In the genomic region with DNA sequence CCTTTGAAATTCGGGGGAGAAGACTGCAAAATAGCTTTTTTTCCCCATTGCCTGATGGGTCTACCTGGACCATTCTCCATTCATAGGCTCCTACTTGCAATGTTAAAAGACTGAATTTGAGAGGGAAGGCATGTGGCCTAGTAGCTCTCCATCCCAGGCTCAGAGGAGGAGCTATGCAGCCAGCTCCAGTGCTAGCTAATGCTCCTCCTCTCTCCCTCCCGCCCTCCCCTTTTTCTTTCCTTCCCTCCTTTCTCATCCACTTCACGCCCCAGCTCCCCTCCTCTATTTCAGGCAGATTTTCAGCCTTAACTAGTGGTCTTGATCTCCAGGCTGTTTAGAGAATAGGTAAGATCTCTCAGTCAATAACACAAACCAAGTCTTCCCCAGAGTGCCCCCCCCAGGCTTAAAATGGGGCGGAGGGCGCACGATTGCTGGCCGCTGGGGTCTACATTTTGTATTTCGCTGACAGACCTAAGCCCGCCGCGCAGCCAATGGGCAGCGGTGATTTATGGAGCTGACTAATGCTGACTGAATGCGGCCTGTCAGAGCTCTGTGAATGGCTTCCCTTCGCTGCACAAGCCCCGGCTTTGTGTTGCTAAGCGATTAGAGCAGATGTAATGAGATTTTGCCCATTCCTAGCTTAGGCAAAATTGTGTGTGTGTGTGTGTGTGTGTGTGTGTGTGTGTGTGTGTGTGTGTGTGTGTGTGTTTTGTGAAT, we compare ENCODE assay signal across 8 mouse cellular contexts. TPM values are rescaled to one million over a fixed set of nuclear protein-coding genes. Genes with fewer than 3 reads are reported as not detected.
DNase-seq lines count a peak whose midpoint lies in the region; ATAC-seq and TF ChIP-seq lines count a peak whose summit lies in the region.

No protein-coding gene starts in this region.

- under 1% methylated on average over 16 of the region's 16 CpGs for WGBS in heart, embryonic 14.5 days
- WGBS in forebrain, embryonic 15.5 days: under 1% methylated on average over 16 of the region's 16 CpGs
- 2% methylated on average over 16 of the region's 16 CpGs for WGBS in limb, embryonic 14.5 days

- no peak for TF ChIP-seq POLR2A in limb, embryonic 14.5 days (IDR thresholded peaks at IDR 0.05; ENCODE audit: borderline replicate concordance, extremely low read depth, insufficient read depth, insufficient read length)

- H3K27me3 ChIP-seq in heart, embryonic 14.5 days (ENCODE audit: control insufficient read depth, insufficient read depth, low read length): peaks cover 93% of the 10 kb centered on the region
- H3K27me3 ChIP-seq in forebrain, embryonic 15.5 days: no peaks in the 10 kb centered on the region
- peaks cover 90% of the 10 kb centered on the region for H3K27me3 ChIP-seq in limb, embryonic 14.5 days (ENCODE audit: control insufficient read depth, insufficient read depth, low read length)

- no peak for ATAC-seq in heart, embryonic 14.5 days (ENCODE audit: insufficient number of reproducible peaks, insufficient read depth, low FRiP score, low read depth)
- peak; percentile 78 for ATAC-seq in forebrain, embryonic 15.5 days (replicated peaks)
- no peak for ATAC-seq in limb, embryonic 14.5 days (ENCODE audit: low FRiP score, low read depth)
- no peak for ATAC-seq in CD4-positive, CD25-positive, alpha-beta regulatory T cell, adult 4 months

- H3K27ac ChIP-seq in heart, embryonic 14.5 days (replicated peaks in 1 of 2; ENCODE audit: control insufficient read depth in 1 of 2, insufficient read depth in 1 of 2, low read depth in 2 of 2, low read length in 2 of 2): no peak overlapping the region
- peak overlapping the region; percentile 89 for H3K27ac ChIP-seq in forebrain, embryonic 15.5 days (replicated peaks)
- no peak overlapping the region for H3K27ac ChIP-seq in limb, embryonic 14.5 days (replicated peaks; ENCODE audit: low read depth, low read length)

- no peak for DNase-seq in heart, adult 8-10 months (ENCODE audit: low spot score)
- DNase-seq in R1 (ENCODE audit: low read depth, low spot score): peak; percentile 50
- DNase-seq in limb, embryonic 14.5 days (ENCODE audit: low spot score): no peak
- DNase-seq in spleen, adult 18-20 months: no peak
- DNase-seq in gastrocnemius, adult 8-10 months (ENCODE audit: low spot score in 2 of 2): no peak

- no peak overlapping the region for H3K4me3 ChIP-seq in heart, embryonic 14.5 days (ENCODE audit: control insufficient read depth in 1 of 2, insufficient read depth in 1 of 2, low read depth in 1 of 2, low read length in 2 of 2)
- peak overlapping the region; percentile 21 for H3K4me3 ChIP-seq in forebrain, embryonic 15.5 days
- H3K4me3 ChIP-seq in limb, embryonic 14.5 days (replicated peaks; ENCODE audit: low read length): no peak overlapping the region

- H3K4me2 ChIP-seq in heart, embryonic 14.5 days (ENCODE audit: low read length): peak overlapping the region; percentile 37
- H3K4me2 ChIP-seq in forebrain, embryonic 15.5 days (replicated peaks): peak overlapping the region; percentile 51
- H3K4me2 ChIP-seq in limb, embryonic 14.5 days (replicated peaks; ENCODE audit: low read depth, low read length, severe bottlenecking): peak overlapping the region; percentile 24

- no peaks in the 10 kb centered on the region for H3K36me3 ChIP-seq in heart, embryonic 14.5 days (ENCODE audit: control insufficient read depth, insufficient read depth, low read length)
- H3K36me3 ChIP-seq in forebrain, embryonic 15.5 days: no peaks in the 10 kb centered on the region
- H3K36me3 ChIP-seq in limb, embryonic 14.5 days (ENCODE audit: control insufficient read depth, insufficient read depth, low read length): no peaks in the 10 kb centered on the region

- no peaks in the 10 kb centered on the region for H3K9me3 ChIP-seq in heart, embryonic 14.5 days (ENCODE audit: control insufficient read depth, low read length)
- no peaks in the 10 kb centered on the region for H3K9me3 ChIP-seq in forebrain, embryonic 15.5 days
- no peaks in the 10 kb centered on the region for H3K9me3 ChIP-seq in limb, embryonic 14.5 days (ENCODE audit: control insufficient read depth, low read length)

- peaks cover 5 to 12% of the 10 kb centered on the region in 2 experiments; a peak in 3 of 4 replicates for H3K4me1 ChIP-seq in heart, embryonic 14.5 days (ENCODE audit: control insufficient read depth in 2 of 2, insufficient read depth in 2 of 2, low read length in 2 of 2)
- H3K4me1 ChIP-seq in forebrain, embryonic 15.5 days: peaks cover 72% of the 10 kb centered on the region
- H3K4me1 ChIP-seq in limb, embryonic 14.5 days (ENCODE audit: control insufficient read depth, insufficient read depth, low read length): no peaks in the 10 kb centered on the region

- H3K9ac ChIP-seq in heart, embryonic 14.5 days (ENCODE audit: low read length): no peak overlapping the region
- peak overlapping the region; percentile 52 for H3K9ac ChIP-seq in forebrain, embryonic 15.5 days (replicated peaks)
- H3K9ac ChIP-seq in limb, embryonic 14.5 days (ENCODE audit: low read depth, low read length, severe bottlenecking): no peak overlapping the region

RNA-seq across cellular contexts. Expression of gene Ascl1, which starts 4.9 kb away (rescaled TPM):
- 0.08 and 0.36 TPM in 2 replicates for polyA plus RNA-seq in heart, embryonic 14.5 days (2014; fragmentation: Nextera tagmentation; extraction: Ambion mirVana)
- not detected for total RNA-seq in heart, adult 8-10 months (2022)
- polyA plus RNA-seq in forebrain, embryonic 15.5 days (2015; fragmentation: Nextera tagmentation; extraction: Ambion mirVana): 24.2 and 25.8 TPM in 2 replicates
- 0.40 and 0.55 TPM in 2 replicates for polyA plus RNA-seq in limb, embryonic 14.5 days (2012; rRNA removed)
- 0.23 and 0.36 TPM in 2 replicates for polyA plus RNA-seq in limb, embryonic 14.5 days (2014; fragmentation: Nextera tagmentation; extraction: Ambion mirVana)
- polyA plus RNA-seq in CD4-positive, CD25-positive, alpha-beta regulatory T cell, adult 4 months (2017; shearing (Covaris generic)): not detected
- total RNA-seq in gastrocnemius, adult 8-10 months (2022): not detected

RNA-seq across cellular contexts. Expression of gene Pah, which starts 33.0 kb away (rescaled TPM):
- polyA plus RNA-seq in heart, embryonic 14.5 days (2014; fragmentation: Nextera tagmentation; extraction: Ambion mirVana): not detected in 2 replicates
- total RNA-seq in heart, adult 8-10 months (2022): 10 to 100 TPM; 42.2 to 72.8 (median 45.1) TPM
- not detected in 2 replicates for polyA plus RNA-seq in forebrain, embryonic 15.5 days (2015; fragmentation: Nextera tagmentation; extraction: Ambion mirVana)
- not detected in 2 replicates for polyA plus RNA-seq in limb, embryonic 14.5 days (2012; rRNA removed)
- not detected in 2 replicates for polyA plus RNA-seq in limb, embryonic 14.5 days (2014; fragmentation: Nextera tagmentation; extraction: Ambion mirVana)
- polyA plus RNA-seq in CD4-positive, CD25-positive, alpha-beta regulatory T cell, adult 4 months (2017; shearing (Covaris generic)): not detected
- under 1 TPM in 1 of 4 experiments, not detected in 3; 0.72 TPM for total RNA-seq in gastrocnemius, adult 8-10 months (2022)

Comparison
In these comparisons a context has a peak if more than half of its experiments do, and no peak if none do; other contexts are left out.
1. RNA of gene Ascl1, which starts 4.9 kb away (polyA plus RNA-seq): 24.2 to 25.8 TPM in forebrain, embryonic 15.5 days; 0.23 to 0.55 TPM in limb, embryonic 14.5 days, 0.08 to 0.36 TPM in heart, embryonic 14.5 days and not detected in CD4-positive, CD25-positive, alpha-beta regulatory T cell, adult 4 months; every median in the first group is over 10 times any median in the second.
2. Peak in every context shown above with its lines, with median percentiles within 50 percentile points of each other: H3K4me2 ChIP-seq.